Mouse (Mus musculus): ENCODE results near the gene Enox1.

The Enox1 gene

GRCm38 (mm10) chr14:77273721-77274120 is 117.2 kb downstream of the Enox1 start:
- DNase-seq (ENCODE audit: low spot score in 2 of 2): no peak

GRCm38 (mm10) chr14:77275607-77276006 is 119.0 kb downstream of the Enox1 start:
- DNase-seq (ENCODE audit: low spot score in 2 of 2): no peak

- DNase-seq (ENCODE audit: low spot score in 2 of 2): no peak
Observed at GRCm38 (mm10) chr14:77279143-77279542, 122.6 kb downstream of the Enox1 start.

- DNase-seq (ENCODE audit: low spot score in 2 of 2): no peak
Observed at GRCm38 (mm10) chr14:77280454-77280853, 123.9 kb downstream of the Enox1 start.

GRCm38 (mm10) chr14:77280893-77281292 is 124.3 kb downstream of the Enox1 start:
- DNase-seq (ENCODE audit: low spot score in 2 of 2): no peak

- no peak for DNase-seq (ENCODE audit: low spot score in 2 of 2)
Observed at GRCm38 (mm10) chr14:77283939-77284338, 127.4 kb downstream of the Enox1 start.

- no peak for DNase-seq (ENCODE audit: low spot score in 2 of 2)
Observed at GRCm38 (mm10) chr14:77285453-77285852, 128.9 kb downstream of the Enox1 start.

GRCm38 (mm10) chr14:77291756-77292155 is 135.2 kb downstream of the Enox1 start:
- no peak for DNase-seq (ENCODE audit: low spot score in 2 of 2)

- no peak for DNase-seq (ENCODE audit: low spot score in 2 of 2)
Observed at GRCm38 (mm10) chr14:77297039-77297438, 140.5 kb downstream of the Enox1 start.

GRCm38 (mm10) chr14:77298327-77298726 is 141.8 kb downstream of the Enox1 start:
- no peak for DNase-seq (ENCODE audit: low spot score in 2 of 2)

GRCm38 (mm10) chr14:77309571-77309970 is 153.0 kb downstream of the Enox1 start:
- peak; percentile 36 to 74 for DNase-seq (ENCODE audit: low spot score in 2 of 2)

- no peak for DNase-seq (ENCODE audit: low spot score in 2 of 2)
Observed at GRCm38 (mm10) chr14:77311456-77311855, 154.9 kb downstream of the Enox1 start.

- no peak for DNase-seq (ENCODE audit: low spot score in 2 of 2)
Observed at GRCm38 (mm10) chr14:77319396-77319795, 162.8 kb downstream of the Enox1 start.

- DNase-seq (ENCODE audit: low spot score in 2 of 2): no peak
Observed at GRCm38 (mm10) chr14:77324348-77324747, 167.8 kb downstream of the Enox1 start.

GRCm38 (mm10) chr14:77327693-77328092 is 171.1 kb downstream of the Enox1 start:
- no peak for DNase-seq (ENCODE audit: low spot score in 2 of 2)

GRCm38 (mm10) chr14:77329791-77330190 is 173.2 kb downstream of the Enox1 start:
- DNase-seq (ENCODE audit: low spot score in 2 of 2): no peak

- DNase-seq (ENCODE audit: low spot score in 2 of 2): no peak
Observed at GRCm38 (mm10) chr14:77343662-77344340, 187.2 kb downstream of the Enox1 start.

GRCm38 (mm10) chr14:77346296-77346695 is 189.7 kb downstream of the Enox1 start:
- DNase-seq (ENCODE audit: low spot score in 2 of 2): no peak

GRCm38 (mm10) chr14:77351803-77352352 is 195.3 kb downstream of the Enox1 start:
- no peak for DNase-seq (ENCODE audit: low spot score in 2 of 2)

GRCm38 (mm10) chr14:77362662-77363061 is 206.1 kb downstream of the Enox1 start:
- DNase-seq (ENCODE audit: low spot score in 2 of 2): no peak

- no peak for DNase-seq (ENCODE audit: low spot score in 2 of 2)
Observed at GRCm38 (mm10) chr14:77368411-77368810, 211.8 kb downstream of the Enox1 start.

GRCm38 (mm10) chr14:77369070-77369469 is 212.5 kb downstream of the Enox1 start:
- no peak for DNase-seq (ENCODE audit: low spot score in 2 of 2)

- no peak for DNase-seq (ENCODE audit: low spot score in 2 of 2)
Observed at GRCm38 (mm10) chr14:77370521-77370920, 214.0 kb downstream of the Enox1 start.

- no peak for DNase-seq (ENCODE audit: low spot score in 2 of 2)
Observed at GRCm38 (mm10) chr14:77371977-77372376, 215.4 kb downstream of the Enox1 start.
